In genomic region chr6:92395556-92395955, GRCm38 (mm10) we compare ENCODE assay signal across 15 mouse cellular contexts.
"Had no signal": no experiment of that assay in that cellular context is flagged by ENCODE, and none has a peak within 500 bp of the region (broad histone marks: within the 10 kb centered on the region; RNA-seq: fewer than 3 reads in every experiment).

No protein-coding gene starts in this region.

- H3K27me3 ChIP-seq: liver, embryonic 15.5 days; neural tube, embryonic 12.5 days had no signal

- H3K9me3 ChIP-seq: limb, embryonic 10.5 days; liver, embryonic 15.5 days; midbrain, embryonic 10.5 days; neural tube, embryonic 12.5 days had no signal

- H3K27ac ChIP-seq: limb, embryonic 10.5 days; liver, embryonic 15.5 days; midbrain, embryonic 10.5 days; neural tube, embryonic 12.5 days had no signal

- H3K36me3 ChIP-seq: limb, embryonic 10.5 days; liver, embryonic 15.5 days; midbrain, embryonic 10.5 days; neural tube, embryonic 12.5 days had no signal

- ATAC-seq: inflammation-experienced regulatory T-cells, adult 6 months; intestine, postnatal 0 days; lung, postnatal 0 days had no signal

- H3K4me1 ChIP-seq: liver, embryonic 15.5 days; neural tube, embryonic 12.5 days had no signal

- H3K4me2 ChIP-seq: liver, embryonic 11.5 days; liver, embryonic 15.5 days; neural tube, embryonic 12.5 days had no signal

- H3K4me3 ChIP-seq: limb, embryonic 10.5 days; liver, embryonic 15.5 days; midbrain, embryonic 10.5 days; neural tube, embryonic 12.5 days had no signal

- DNase-seq: kidney, adult 8-10 months; kidney, postnatal 25 days; lung, adult 2 months; lung, postnatal 4 days; retina, postnatal 1 day; thymus, adult 2 months; thymus, postnatal 36 days had no signal

- H3K9ac ChIP-seq: liver, embryonic 15.5 days; neural tube, embryonic 12.5 days had no signal
